Mouse (Mus musculus) ES-E14 (cell line): ENCODE data around the gene Polr3b. TPM values are rescaled to one million over a fixed set of nuclear protein-coding genes. Genes with fewer than 3 reads are reported as not detected.

ENCODE experiments used
- DNase-seq: peaks from one replicate; pipeline ENCODE4 v3.0.0-alpha.2; 2013; ENCODE audit warnings: low read depth, low spot score
- H3K27ac ChIP-seq: 2 replicates; pipeline ENCODE4 v1.5.1; 2012; ENCODE audit warnings: low read depth, mild to moderate bottlenecking, low read length, moderate library complexity, mixed read lengths; ENCODE audit not compliant: poor library complexity, insufficient read depth, severe bottlenecking
- H3K36me3 ChIP-seq: 2 replicates; pipeline ENCODE4 v1.6.1; 2012; ENCODE audit warnings: mild to moderate bottlenecking, low read length, moderate library complexity, mixed read lengths; ENCODE audit not compliant: control insufficient read depth, poor library complexity, insufficient read depth, severe bottlenecking
- H3K4me1 ChIP-seq, 2 experiments: fragments of 150-350 bp in 1 of 2; sonication (generic) in 1 of 2; 2 replicates each; pipeline ENCODE4 v1.6.1; 2012; ENCODE audit warnings: low read length in 2 of 2, mild to moderate bottlenecking in 1 of 2, mixed read lengths in 1 of 2; ENCODE audit not compliant: control insufficient read depth in 2 of 2, insufficient read depth in 2 of 2, poor library complexity in 1 of 2
- H3K4me3 ChIP-seq, 2 experiments: fragments of 150-350 bp in 1 of 2; sonication (generic) in 1 of 2; 2 replicates each; pipeline ENCODE4 v1.5.1; 2012; ENCODE audit warnings: low read length in 2 of 2, low read depth in 1 of 2, mild to moderate bottlenecking in 1 of 2, mixed read lengths in 1 of 2; ENCODE audit not compliant: insufficient read depth in 1 of 2, poor library complexity in 1 of 2, severe bottlenecking in 1 of 2
- H3K9ac ChIP-seq: 2 replicates; pipeline ENCODE4 v1.6.1; 2012; ENCODE audit warnings: low read depth, mild to moderate bottlenecking, low read length, mixed read lengths; ENCODE audit not compliant: poor library complexity, insufficient read depth, severe bottlenecking
- H3K9me3 ChIP-seq: fragments of 150-350 bp; sonication (generic); 2 replicates; pipeline ENCODE4 v1.6.1; 2012; ENCODE audit warnings: low read depth, mild to moderate bottlenecking, low read length; ENCODE audit not compliant: control insufficient read depth, insufficient read depth
- CHD2 ChIP-seq: IDR thresholded peaks from 2 replicates; pipeline ENCODE4 v1.6.1; 2014; ENCODE audit warnings: mild to moderate bottlenecking, low read depth, low read length, inconsistent platforms
- HCFC1 ChIP-seq: IDR thresholded peaks from 2 replicates; pipeline ENCODE4 v1.6.1; 2012; ENCODE audit warnings: low read length, inconsistent platforms, borderline replicate concordance; ENCODE audit not compliant: insufficient read depth
- MAFK ChIP-seq: IDR thresholded peaks from 2 replicates; pipeline ENCODE4 v1.6.1; 2014; ENCODE audit warnings: mild to moderate bottlenecking, low read depth, low read length, inconsistent platforms; ENCODE audit not compliant: insufficient read depth
- ZC3H11A ChIP-seq: IDR thresholded peaks from 2 replicates; pipeline ENCODE4 v1.6.1; 2012; ENCODE audit warnings: low read depth, mild to moderate bottlenecking, inconsistent platforms, low read length, borderline replicate concordance
- ZNF384 ChIP-seq: IDR thresholded peaks from 2 replicates; pipeline ENCODE4 v1.6.1; 2012; ENCODE audit warnings: low read depth, low read length, inconsistent platforms
- in situ Hi-C, 2 experiments: fragments of 600-800 bp; cut with MboI; formaldehyde crosslinking; loops; one replicate each; pipeline ENCODE4 v1.15.1; 2025; ENCODE audit warnings: low sequenced_read_pairs in 2 of 2, inconsistent platforms in 1 of 2; ENCODE audit not compliant: unreplicated experiment in 2 of 2
- total RNA-seq: library from RNA; depleted of rRNA; stranded (reverse); fragments of 300-350 nt; gene quantifications from 2 replicates; pipeline ENCODE4 v1.2.3, GENCODE M21; 2012

Polr3b gene
- total RNA-seq, 1 experiment, result 29.2 TPM

GRCm38 (mm10) chr10:84759511-84760117, 137.5 kb downstream of the Polr3b start:
- no peaks in the 10 kb centered on the region for H3K36me3 ChIP-seq
- H3K9me3 ChIP-seq, result no peaks in the 10 kb centered on the region
- no peak for TF ChIP-seq CHD2
- no peak for TF ChIP-seq ZC3H11A
- no peak for TF ChIP-seq ZNF384
- no peak for TF ChIP-seq HCFC1
- no peak for TF ChIP-seq MAFK
- no peak overlapping the region for H3K27ac ChIP-seq
- DNase-seq, result peak; percentile 28
- peak overlapping the region; percentile 35 to 38; a peak in 2 of 4 replicates for H3K4me3 ChIP-seq
- H3K9ac ChIP-seq, result no peak overlapping the region
- peaks cover 0 to 15% of the 10 kb centered on the region in 2 experiments; a peak in 2 of 4 replicates for H3K4me1 ChIP-seq
- in situ Hi-C loops, result no loop called here

GRCm38 (mm10) chr10:84760118-84761111, 138.3 kb downstream of the Polr3b start:
- Histone ChIP-seq H3K36me3 (no peaks in the 10 kb centered on the region), H3K27ac (no peak overlapping the region), H3K4me1 (peaks cover 0 to 14% of the 10 kb centered on the region in 2 experiments; a peak in 2 of 4 replicates), H3K9me3 (no peaks in the 10 kb centered on the region), H3K4me3 (peak overlapping the region; percentile 35 to 38), H3K9ac (no peak overlapping the region; the same call in 1 of the 2 replicates)
- TF ChIP-seq CHD2 (no peak), MAFK (no peak), HCFC1 (no peak), ZNF384 (no peak), ZC3H11A (no peak)
- in situ Hi-C loops, result no loop called here
- DNase-seq, result peak; percentile 31

- no peak for DNase-seq
- Histone ChIP-seq H3K4me1 (no peaks in the 10 kb centered on the region), H3K36me3 (no peaks in the 10 kb centered on the region), H3K4me3 (no peak overlapping the region), H3K27ac (no peak overlapping the region), H3K9me3 (no peaks in the 10 kb centered on the region), H3K9ac (no peak overlapping the region)
- TF ChIP-seq ZNF384, result no peak
- TF ChIP-seq HCFC1, result no peak
- no peak for TF ChIP-seq MAFK
- TF ChIP-seq CHD2, result no peak
- no peak for TF ChIP-seq ZC3H11A
- in situ Hi-C loops, result no loop called here
These were observed 146.7 kb downstream of the Polr3b start for GRCm38 (mm10) chr10:84768766-84769165.

GRCm38 (mm10) chr10:84772380-84773130, 150.5 kb downstream of the Polr3b start:
- H3K27ac ChIP-seq, result no peak overlapping the region
- H3K4me3 ChIP-seq, result no peak overlapping the region
- TF ChIP-seq ZC3H11A, result no peak
- no peak for TF ChIP-seq MAFK
- TF ChIP-seq HCFC1, result no peak
- no peak for TF ChIP-seq ZNF384
- TF ChIP-seq CHD2, result no peak
- no peaks in the 10 kb centered on the region for H3K4me1 ChIP-seq
- H3K9ac ChIP-seq, result no peak overlapping the region
- in situ Hi-C loops, result no loop called here
- no peaks in the 10 kb centered on the region for H3K36me3 ChIP-seq
- H3K9me3 ChIP-seq, result no peaks in the 10 kb centered on the region
- DNase-seq, result no peak
